Mouse (Mus musculus): ENCODE data around the gene Ofcc1. TPM values are rescaled to one million over a fixed set of nuclear protein-coding genes. Genes with fewer than 3 reads are reported as not detected.

Ofcc1 gene
- polyA plus RNA-seq, 2 experiments = not detected

GRCm38 (mm10) chr13:40288650-40289049, 72.6 kb downstream of the Ofcc1 start:
- H3K27me3 ChIP-seq (ENCODE audit: control insufficient read depth, insufficient read depth, low read length) = no peaks in the 10 kb centered on the region
- no peaks in the 10 kb centered on the region for H3K36me3 ChIP-seq (replicated peaks; ENCODE audit: control insufficient read depth, insufficient read depth, low read depth)
- no peaks in the 10 kb centered on the region for H3K9me3 ChIP-seq (ENCODE audit: control insufficient read depth, low read length)
- no peak overlapping the region for H3K27ac ChIP-seq
- no peak overlapping the region for H3K9ac ChIP-seq (replicated peaks)
- ATAC-seq (ENCODE audit: insufficient read depth) (no peak), DNase-seq (ENCODE audit: low read depth in 3 of 3, low spot score in 3 of 3) (no peak)
- no peak overlapping the region for H3K4me3 ChIP-seq (ENCODE audit: insufficient read depth in 1 of 2, low read depth in 2 of 2, low read length in 2 of 2)
- no peaks in the 10 kb centered on the region for H3K4me1 ChIP-seq (replicated peaks; ENCODE audit: control insufficient read depth in 2 of 2, insufficient read depth in 2 of 2, low read length in 1 of 2)
- WGBS (ENCODE audit: insufficient replicate concordance) = 9% methylated on average over 4 of the region's 4 CpGs
- TF ChIP-seq EP300 (IDR thresholded peaks at IDR 0.05; ENCODE audit: low read depth) (no peak), CTCF (IDR thresholded peaks at IDR 0.05; ENCODE audit: low read depth) (no peak)
- H3K4me2 ChIP-seq (ENCODE audit: low read depth) = no peak overlapping the region

- H3K27ac ChIP-seq = no peak overlapping the region
- no peaks in the 10 kb centered on the region for H3K4me1 ChIP-seq (replicated peaks; ENCODE audit: control insufficient read depth in 2 of 2, insufficient read depth in 2 of 2, low read length in 1 of 2)
- no peak overlapping the region for H3K4me3 ChIP-seq (ENCODE audit: insufficient read depth in 1 of 2, low read depth in 2 of 2, low read length in 2 of 2)
- H3K9me3 ChIP-seq (ENCODE audit: control insufficient read depth, low read length) = no peaks in the 10 kb centered on the region
- no peak overlapping the region for H3K4me2 ChIP-seq (ENCODE audit: low read depth)
- no peak overlapping the region for H3K9ac ChIP-seq (replicated peaks)
- ATAC-seq (ENCODE audit: insufficient read depth) = no peak
- no peaks in the 10 kb centered on the region for H3K36me3 ChIP-seq (replicated peaks; ENCODE audit: control insufficient read depth, insufficient read depth, low read depth)
- DNase-seq (ENCODE audit: low read depth in 3 of 3, low spot score in 3 of 3) = no peak
- no peaks in the 10 kb centered on the region for H3K27me3 ChIP-seq (ENCODE audit: control insufficient read depth, insufficient read depth, low read length)
- 71% methylated on average over 21 of the region's 21 CpGs for WGBS (ENCODE audit: insufficient replicate concordance)
- TF ChIP-seq EP300 (IDR thresholded peaks at IDR 0.05; ENCODE audit: low read depth) = no peak
- no peak for TF ChIP-seq CTCF (IDR thresholded peaks at IDR 0.05; ENCODE audit: low read depth)
Measured at GRCm38 (mm10) chr13:40287266-40288002, 73.8 kb downstream of the Ofcc1 start.

GRCm38 (mm10) chr13:40285234-40285791, 75.9 kb downstream of the Ofcc1 start:
- H3K36me3 ChIP-seq (replicated peaks; ENCODE audit: control insufficient read depth, insufficient read depth, low read depth) = no peaks in the 10 kb centered on the region
- WGBS (ENCODE audit: insufficient replicate concordance) = 70% methylated on average over 15 of the region's 15 CpGs
- no peaks in the 10 kb centered on the region for H3K4me1 ChIP-seq (replicated peaks; ENCODE audit: control insufficient read depth in 2 of 2, insufficient read depth in 2 of 2, low read length in 1 of 2)
- no peak for ATAC-seq (ENCODE audit: insufficient read depth)
- no peak overlapping the region for H3K4me3 ChIP-seq (ENCODE audit: insufficient read depth in 1 of 2, low read depth in 2 of 2, low read length in 2 of 2)
- H3K27me3 ChIP-seq (ENCODE audit: control insufficient read depth, insufficient read depth, low read length) = no peaks in the 10 kb centered on the region
- H3K4me2 ChIP-seq (ENCODE audit: low read depth) = no peak overlapping the region
- H3K9ac ChIP-seq (replicated peaks) = no peak overlapping the region
- no peaks in the 10 kb centered on the region for H3K9me3 ChIP-seq (ENCODE audit: control insufficient read depth, low read length)
- TF ChIP-seq EP300 (IDR thresholded peaks at IDR 0.05; ENCODE audit: low read depth) (no peak), CTCF (IDR thresholded peaks at IDR 0.05; ENCODE audit: low read depth) (no peak)
- no peak overlapping the region for H3K27ac ChIP-seq
- no peak for DNase-seq (ENCODE audit: low read depth in 3 of 3, low spot score in 3 of 3)

GRCm38 (mm10) chr13:40280616-40281015, 80.6 kb downstream of the Ofcc1 start:
- H3K9me3 ChIP-seq (ENCODE audit: control insufficient read depth, low read length) = no peaks in the 10 kb centered on the region

GRCm38 (mm10) chr13:40267546-40267945, 93.7 kb downstream of the Ofcc1 start:
- Histone ChIP-seq H3K4me3 (ENCODE audit: insufficient read depth in 1 of 2, low read depth in 2 of 2, low read length in 2 of 2) (no peak overlapping the region), H3K9me3 (ENCODE audit: control insufficient read depth, low read length) (no peaks in the 10 kb centered on the region), H3K4me1 (replicated peaks; ENCODE audit: control insufficient read depth in 2 of 2, insufficient read depth in 2 of 2, low read length in 1 of 2) (no peaks in the 10 kb centered on the region), H3K36me3 (replicated peaks; ENCODE audit: control insufficient read depth, insufficient read depth, low read depth) (no peaks in the 10 kb centered on the region), H3K4me2 (ENCODE audit: low read depth) (no peak overlapping the region), H3K27ac (no peak overlapping the region), H3K9ac (replicated peaks) (no peak overlapping the region), H3K27me3 (ENCODE audit: control insufficient read depth, insufficient read depth, low read length) (no peaks in the 10 kb centered on the region)
- WGBS (ENCODE audit: insufficient replicate concordance) = 65% methylated on average over 9 of the region's 9 CpGs
- DNase-seq (ENCODE audit: low read depth in 3 of 3, low spot score in 3 of 3) (no peak), ATAC-seq (ENCODE audit: insufficient read depth) (no peak)
- no peak for TF ChIP-seq CTCF (IDR thresholded peaks at IDR 0.05; ENCODE audit: low read depth)
- TF ChIP-seq EP300 (IDR thresholded peaks at IDR 0.05; ENCODE audit: low read depth) = no peak

More at GRCm38 (mm10) chr13:40280616-40281015, 80.6 kb downstream of the Ofcc1 start:
- Histone ChIP-seq H3K4me2 (ENCODE audit: low read depth) (no peak overlapping the region), H3K9ac (replicated peaks) (no peak overlapping the region), H3K27me3 (ENCODE audit: control insufficient read depth, insufficient read depth, low read length) (no peaks in the 10 kb centered on the region), H3K36me3 (replicated peaks; ENCODE audit: control insufficient read depth, insufficient read depth, low read depth) (no peaks in the 10 kb centered on the region), H3K27ac (no peak overlapping the region), H3K4me1 (replicated peaks; ENCODE audit: control insufficient read depth in 2 of 2, insufficient read depth in 2 of 2, low read length in 1 of 2) (no peaks in the 10 kb centered on the region), H3K4me3 (ENCODE audit: insufficient read depth in 1 of 2, low read depth in 2 of 2, low read length in 2 of 2) (no peak overlapping the region)
- no peak for DNase-seq (ENCODE audit: low read depth in 3 of 3, low spot score in 3 of 3)
- TF ChIP-seq CTCF (IDR thresholded peaks at IDR 0.05; ENCODE audit: low read depth) (no peak), EP300 (IDR thresholded peaks at IDR 0.05; ENCODE audit: low read depth) (no peak)
- WGBS (ENCODE audit: insufficient replicate concordance) = 55% methylated on average over 5 of the region's 5 CpGs
- no peak for ATAC-seq (ENCODE audit: insufficient read depth)
